Mouse (Mus musculus): ENCODE data around the gene Srek1ip1.

DNA sequence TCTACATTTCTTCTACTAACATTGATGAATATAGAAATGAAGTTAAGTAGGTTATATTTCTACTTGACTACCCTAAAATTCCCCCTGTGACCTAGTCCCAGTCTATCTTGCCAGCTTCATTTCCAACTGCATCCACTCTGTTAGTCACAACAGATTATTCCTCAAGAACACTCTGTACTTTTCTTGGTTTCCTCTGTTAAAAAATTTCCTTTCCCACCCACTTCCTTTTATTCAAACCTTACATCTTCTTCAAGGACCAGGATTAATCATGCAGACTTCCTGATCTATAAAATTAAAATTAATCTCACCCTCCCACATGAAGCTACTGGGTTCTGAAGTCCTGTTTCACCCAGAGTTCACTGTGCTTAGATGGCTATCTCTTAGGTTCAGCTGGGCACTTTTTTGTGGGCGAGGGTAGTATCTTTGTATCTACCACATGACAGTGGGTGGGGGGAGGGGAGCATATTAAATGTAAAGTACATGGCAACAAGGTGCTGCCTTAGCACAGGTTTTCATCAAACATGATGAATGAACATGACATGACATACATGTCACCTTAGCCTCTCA is 13.1 kb upstream of the Srek1ip1 start:
- no peak for TF ChIP-seq CTCF (IDR thresholded peaks at IDR 0.05; ENCODE audit: insufficient read depth, low read depth, low read length)
- no peak for TF ChIP-seq POLR2A (IDR thresholded peaks at IDR 0.05; ENCODE audit: insufficient read depth, low read depth, low read length)
